Mouse (Mus musculus): ENCODE data around the gene Anapc10. TPM values are rescaled to one million over a fixed set of nuclear protein-coding genes. Genes with fewer than 3 reads are reported as not detected.

Gene Anapc10
- polyA plus RNA-seq (2015; fragmentation: Nextera tagmentation; extraction: Ambion mirVana) = 25.7 and 31.6 TPM in 2 replicates

DNA sequence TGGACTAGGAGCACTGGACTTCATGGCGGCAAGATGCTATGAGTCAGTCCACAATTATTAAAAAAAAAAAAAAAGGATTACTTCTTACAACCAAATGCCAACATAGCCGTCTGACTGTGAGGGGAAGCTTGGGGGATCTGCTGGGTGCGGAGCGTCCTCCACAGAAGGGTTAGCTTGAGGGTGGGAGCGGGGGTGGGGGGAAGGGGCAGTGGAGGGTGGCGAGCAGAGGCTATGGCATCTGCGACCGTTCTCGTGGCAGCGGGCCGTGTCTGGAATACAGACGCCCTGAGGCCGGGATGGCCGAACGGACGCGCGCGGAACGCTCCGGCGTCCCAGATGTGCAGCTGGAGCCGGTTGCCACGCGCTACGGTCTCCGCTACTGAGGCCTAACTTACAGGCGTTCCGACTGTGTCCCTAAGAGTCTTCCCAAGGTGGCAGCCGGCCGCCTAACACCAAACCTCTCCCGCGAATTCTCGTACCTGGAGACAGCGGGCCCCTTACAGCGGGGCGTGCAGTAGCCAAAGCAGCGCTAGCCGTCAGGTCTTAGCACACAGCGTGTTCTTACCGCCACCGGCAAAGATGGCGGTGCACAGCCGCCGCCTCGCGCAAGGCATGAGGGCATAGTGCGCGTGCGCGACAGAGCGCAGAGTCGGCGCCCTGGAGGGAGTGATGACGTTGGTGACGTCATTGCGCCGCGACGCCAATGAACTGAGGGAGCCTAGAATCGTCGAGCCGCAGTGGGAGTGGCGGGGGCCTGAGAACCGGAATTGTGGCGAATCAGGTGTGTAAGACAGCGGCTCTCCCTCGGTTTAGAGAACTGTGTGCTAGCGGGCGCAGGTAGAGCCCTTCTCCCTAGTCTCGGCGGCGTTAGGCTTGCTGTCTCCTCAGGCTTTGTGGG is at the start of gene Anapc10, which contains the start of gene Abce1:
Anapc10 (plus strand) TSS at position 757 of the 898 bp plus-strand sequence.
Abce1 (minus strand) TSS at position 677 of the 898 bp plus-strand sequence.

Other genes with a start within 250 kb of the Anapc10 start
- 8.6 and 8.8 TPM in 2 replicates for gene Otud4, start 72.2 kb upstream of the Anapc10 start, polyA plus RNA-seq (2015; fragmentation: Nextera tagmentation; extraction: Ambion mirVana)
- gene Abce1, start 80 bp upstream of the Anapc10 start, polyA plus RNA-seq (2015; fragmentation: Nextera tagmentation; extraction: Ambion mirVana) = 47.0 and 47.7 TPM in 2 replicates